Comparison of ENCODE assay signal across 23 mouse cellular contexts in the genomic region with DNA sequence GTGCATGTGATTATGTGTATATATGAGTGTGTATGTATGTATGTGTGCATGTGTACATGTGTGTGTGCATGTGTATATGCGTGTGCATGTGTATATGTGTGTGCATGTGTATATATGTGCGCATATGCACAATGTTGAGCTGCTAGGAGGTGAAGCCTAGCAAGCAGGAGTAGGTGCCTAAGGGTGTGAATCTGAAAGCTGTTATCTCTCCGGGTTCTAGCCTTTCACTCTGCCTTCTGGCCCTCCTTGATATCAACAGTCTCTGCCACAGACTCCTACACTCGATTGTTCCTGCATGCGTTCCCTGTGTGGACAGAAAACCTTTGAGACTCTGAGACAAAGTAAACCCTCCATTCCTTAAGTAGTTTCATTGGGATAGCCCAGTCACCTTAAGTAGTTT.
DNase-seq lines count a peak whose midpoint lies in the region; ATAC-seq and TF ChIP-seq lines count a peak whose summit lies in the region.
"Had no signal": no experiment of that assay in that cellular context is flagged by ENCODE, and none has a peak within 500 bp of the region (broad histone marks: within the 10 kb centered on the region; RNA-seq: fewer than 3 reads in every experiment).

No protein-coding gene starts in this region.

- 28% methylated on average over 5 of the region's 5 CpGs for WGBS in liver, embryonic 14.5 days (ENCODE audit: insufficient replicate concordance)

- DNase-seq in liver, embryonic 14.5 days (ENCODE audit: low read depth in 3 of 3, low spot score in 3 of 3) = peak; percentile 44 to 68 (median 55)
- DNase-seq in layer of hippocampus, adult 18-20 months (ENCODE audit: low spot score in 2 of 2) = no peak
- no peak for DNase-seq in right cerebral cortex, postnatal 10 days (ENCODE audit: low spot score in 2 of 2)
- DNase-seq: adrenal gland, adult 2 months; cerebellum, adult 18-20 months; cerebellum, postnatal 14 days; heart, postnatal 14 days; kidney, adult 11 months; left cerebral cortex, postnatal 4 days; lung, postnatal 4 days; thymus, postnatal 14 days had no signal

- peaks cover 45% of the 10 kb centered on the region for H3K4me1 ChIP-seq in megakaryocyte, embryonic 14.5 days
- peaks cover 27 to 41% of the 10 kb centered on the region in 2 experiments for H3K4me1 ChIP-seq in liver, embryonic 14.5 days (replicated peaks; ENCODE audit: control insufficient read depth in 2 of 2, insufficient read depth in 2 of 2, low read length in 1 of 2)

- peak overlapping the region; percentile 64 for H3K4me3 ChIP-seq in megakaryocyte, embryonic 14.5 days (replicated peaks)
- H3K4me3 ChIP-seq in liver, embryonic 14.5 days (ENCODE audit: insufficient read depth in 1 of 2, low read depth in 2 of 2, low read length in 2 of 2) = no peak overlapping the region
- H3K4me3 ChIP-seq: embryonic facial prominence, embryonic 12.5 days; heart, embryonic 13.5 days; kidney, embryonic 15.5 days; limb, embryonic 15.5 days; midbrain, embryonic 13.5 days; neural tube, embryonic 12.5 days had no signal

- H3K36me3 ChIP-seq in megakaryocyte, embryonic 14.5 days (replicated peaks; ENCODE audit: low read length) = no peaks in the 10 kb centered on the region
- H3K36me3 ChIP-seq in liver, embryonic 14.5 days (replicated peaks; ENCODE audit: control insufficient read depth, insufficient read depth, low read depth) = no peaks in the 10 kb centered on the region
- H3K36me3 ChIP-seq: embryonic facial prominence, embryonic 12.5 days; heart, embryonic 13.5 days; kidney, embryonic 15.5 days; limb, embryonic 15.5 days; midbrain, embryonic 13.5 days; neural tube, embryonic 12.5 days had no signal

- peak; percentile 76 for TF ChIP-seq EP300 in liver, embryonic 14.5 days (IDR thresholded peaks at IDR 0.05; ENCODE audit: low read depth)

- no peak for ATAC-seq in megakaryocyte, adult 5-6 weeks (ENCODE audit: poor library complexity, severe bottlenecking)
- ATAC-seq in common myeloid progenitor, adult 5-6 weeks (replicated peaks; ENCODE audit: low read depth, poor library complexity, severe bottlenecking) = peak; percentile 33
- ATAC-seq in liver, embryonic 14.5 days (ENCODE audit: insufficient read depth) = peak; percentile 86
- ATAC-seq in megakaryocyte-erythroid progenitor cell, adult 5-6 weeks (replicated peaks; ENCODE audit: low FRiP score, low TSS enrichment, poor library complexity, severe bottlenecking) = peak; percentile 93
- ATAC-seq: hindbrain, postnatal 0 days; midbrain, embryonic 13.5 days; Patski had no signal

- no peak overlapping the region; the same call in 1 of the 2 replicates for H3K27ac ChIP-seq in liver, embryonic 14.5 days
- H3K27ac ChIP-seq: embryonic facial prominence, embryonic 12.5 days; hindbrain, postnatal 0 days; kidney, embryonic 15.5 days; midbrain, embryonic 13.5 days; neural tube, embryonic 12.5 days had no signal

- H3K4me2 ChIP-seq in liver, embryonic 14.5 days (ENCODE audit: low read depth) = peak overlapping the region; percentile 25; the same call in 1 of the 2 replicates
- H3K4me2 ChIP-seq: embryonic facial prominence, embryonic 12.5 days; heart, embryonic 13.5 days; kidney, embryonic 15.5 days; limb, embryonic 15.5 days; midbrain, embryonic 13.5 days; neural tube, embryonic 12.5 days had no signal

- peaks cover 16% of the 10 kb centered on the region for H3K27me3 ChIP-seq in megakaryocyte, embryonic 14.5 days (replicated peaks)
- no peaks in the 10 kb centered on the region for H3K27me3 ChIP-seq in liver, embryonic 14.5 days (ENCODE audit: control insufficient read depth, insufficient read depth, low read length)
- H3K27me3 ChIP-seq: embryonic facial prominence, embryonic 12.5 days; heart, embryonic 13.5 days; kidney, embryonic 15.5 days; midbrain, embryonic 13.5 days; neural tube, embryonic 12.5 days; Patski had no signal

- TF ChIP-seq CTCF in liver, embryonic 14.5 days (IDR thresholded peaks at IDR 0.05; ENCODE audit: low read depth) = no peak

- no peak overlapping the region for H3K9ac ChIP-seq in liver, embryonic 14.5 days (replicated peaks)
- H3K9ac ChIP-seq: embryonic facial prominence, embryonic 12.5 days; heart, embryonic 13.5 days; kidney, embryonic 15.5 days; limb, embryonic 15.5 days; midbrain, embryonic 13.5 days; neural tube, embryonic 12.5 days had no signal

- 0 out of 2 replicates have a peak, but pooled peaks cover 3% of the 10 kb centered on the region for H3K9me3 ChIP-seq in megakaryocyte, embryonic 14.5 days
- no peaks in the 10 kb centered on the region for H3K9me3 ChIP-seq in liver, embryonic 14.5 days (ENCODE audit: control insufficient read depth, low read length)
- H3K9me3 ChIP-seq: embryonic facial prominence, embryonic 12.5 days; heart, embryonic 13.5 days; kidney, embryonic 15.5 days; limb, embryonic 15.5 days; midbrain, embryonic 13.5 days; neural tube, embryonic 12.5 days had no signal

Comparison
In these comparisons a context has a peak if more than half of its experiments do, and no peak if none do; other contexts are left out.
1. DNase-seq: peak in liver, embryonic 14.5 days (3 of 3); none in layer of hippocampus, adult 18-20 months (0 of 2) and right cerebral cortex, postnatal 10 days (0 of 2).